Mouse (Mus musculus): ENCODE results near the gene Ankrd23.

Ankrd23 gene

GRCm38 (mm10) chr1:36545845-36546600 is 9.3 kb upstream of the Ankrd23 start:
- no peak for DNase-seq (ENCODE audit: low spot score in 2 of 2)

DNA sequence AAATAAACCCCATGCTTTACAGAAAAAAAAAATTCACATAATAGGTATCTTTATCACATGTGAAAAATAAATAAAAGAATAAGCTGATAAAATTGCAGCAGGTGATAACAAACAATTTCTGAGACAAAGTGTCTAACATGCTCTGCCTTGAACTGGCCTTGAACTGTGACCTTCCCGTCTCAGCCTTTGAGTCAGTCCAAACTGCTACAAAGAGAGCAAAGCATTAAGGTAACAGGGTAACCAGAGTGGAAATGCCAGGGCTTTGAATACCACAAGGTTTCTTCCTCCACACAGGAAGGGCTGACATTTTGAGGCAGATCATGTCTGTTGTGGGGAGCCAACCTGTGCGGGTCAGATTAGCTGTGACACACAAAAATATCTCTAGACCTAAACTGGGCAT is 8.7 kb upstream of the Ankrd23 start:
- no peak for DNase-seq (ENCODE audit: low spot score in 2 of 2)

- DNase-seq (ENCODE audit: low spot score in 2 of 2): no peak
These were observed 6.2 kb upstream of the Ankrd23 start for GRCm38 (mm10) chr1:36542925-36543324.

- DNase-seq (ENCODE audit: low spot score in 2 of 2): no peak
These were observed 5.2 kb upstream of the Ankrd23 start for GRCm38 (mm10) chr1:36541844-36542243.

DNA sequence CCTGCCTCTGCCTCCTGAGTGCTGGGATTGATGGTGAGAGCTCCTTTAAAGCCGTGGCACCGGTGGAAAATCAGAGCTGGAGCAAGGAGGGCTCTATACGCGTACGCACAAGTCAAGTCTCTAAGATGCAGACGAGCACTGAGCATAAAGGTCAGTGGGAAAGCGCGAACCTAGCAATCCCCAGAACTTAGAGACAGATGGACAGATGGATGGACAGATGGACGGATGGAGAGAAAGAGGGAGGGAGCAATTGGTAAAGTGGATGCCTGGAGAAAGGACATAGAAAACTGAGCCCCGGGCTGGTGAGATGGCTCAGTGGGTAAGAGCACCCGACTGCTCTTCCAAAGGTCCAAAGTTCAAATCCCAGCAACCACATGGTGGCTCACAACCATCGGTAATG is 4.1 kb upstream of the Ankrd23 start:
- no peak for DNase-seq (ENCODE audit: low spot score in 2 of 2)

DNA sequence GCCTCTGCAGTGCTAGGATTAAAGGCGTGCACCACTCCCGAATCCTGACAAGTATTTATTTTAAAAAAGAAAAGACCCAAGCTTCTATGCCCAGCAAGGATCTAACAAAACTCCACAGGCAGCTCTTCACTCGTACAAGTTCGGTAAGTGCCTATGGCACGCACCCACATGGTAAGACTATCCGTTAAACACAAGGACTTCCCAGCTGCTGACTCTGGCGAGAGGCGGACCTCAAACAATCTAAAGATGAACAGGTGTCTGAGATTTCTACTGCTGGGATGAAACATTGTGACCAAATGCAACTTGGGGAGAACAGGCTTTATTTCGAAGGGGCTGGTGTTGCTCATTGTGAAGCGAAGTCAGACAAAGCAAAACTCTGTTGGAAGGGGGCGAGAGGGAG is 3.4 kb upstream of the Ankrd23 start:
- DNase-seq (ENCODE audit: low spot score in 2 of 2): no peak

DNA sequence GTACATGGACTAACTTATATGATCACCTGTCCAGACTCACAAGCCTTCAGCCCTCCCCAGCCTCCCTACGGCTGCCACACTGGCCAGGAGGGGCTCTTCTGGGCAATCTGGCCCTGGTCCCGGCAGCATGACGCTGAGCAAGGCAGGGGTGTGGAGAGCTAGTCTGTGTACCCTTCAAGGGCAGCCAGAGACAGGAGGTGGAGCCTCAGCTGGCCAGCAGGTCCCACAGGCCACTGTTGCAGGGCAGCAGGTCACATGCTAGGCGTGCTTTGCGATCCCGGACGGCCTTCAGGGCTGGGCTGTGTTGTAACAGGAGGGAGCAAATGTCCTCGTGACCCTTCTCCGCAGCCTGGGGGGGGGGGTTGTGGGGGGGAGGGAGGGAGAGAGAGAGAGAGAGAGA is 2.5 kb upstream of the Ankrd23 start, which contains the start of gene Gm42417:
Gene Gm42417 (minus strand): TSS at position 244 of the 400 bp plus-strand sequence.
- DNase-seq (ENCODE audit: low spot score in 2 of 2): peak in 1 of 2 experiments; percentile 65

DNA sequence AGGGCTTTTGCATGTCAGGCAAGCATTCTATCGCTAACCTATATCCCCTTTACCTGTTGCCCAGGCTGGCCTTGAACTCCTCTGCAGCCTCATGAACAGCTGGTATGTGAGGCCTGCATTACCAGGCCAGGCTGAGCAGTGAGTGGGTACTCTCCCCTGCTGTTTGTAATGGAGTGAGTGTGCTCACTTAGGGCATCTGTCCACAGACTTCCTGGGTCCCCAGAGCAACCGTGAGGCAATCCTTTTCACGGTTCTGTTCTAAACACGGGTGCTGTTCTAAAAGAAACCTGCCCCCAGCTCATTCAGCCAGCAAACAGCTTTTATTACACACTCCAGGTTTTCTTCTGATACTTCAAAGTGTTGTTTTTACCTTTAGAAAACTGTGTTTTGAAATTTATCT is 2.0 kb upstream of the Ankrd23 start:
- DNase-seq (ENCODE audit: low spot score in 2 of 2): no peak

GRCm38 (mm10) chr1:36536397-36536728 is 320 bp downstream of the Ankrd23 start:
- no peak for DNase-seq (ENCODE audit: low spot score in 2 of 2)

DNA sequence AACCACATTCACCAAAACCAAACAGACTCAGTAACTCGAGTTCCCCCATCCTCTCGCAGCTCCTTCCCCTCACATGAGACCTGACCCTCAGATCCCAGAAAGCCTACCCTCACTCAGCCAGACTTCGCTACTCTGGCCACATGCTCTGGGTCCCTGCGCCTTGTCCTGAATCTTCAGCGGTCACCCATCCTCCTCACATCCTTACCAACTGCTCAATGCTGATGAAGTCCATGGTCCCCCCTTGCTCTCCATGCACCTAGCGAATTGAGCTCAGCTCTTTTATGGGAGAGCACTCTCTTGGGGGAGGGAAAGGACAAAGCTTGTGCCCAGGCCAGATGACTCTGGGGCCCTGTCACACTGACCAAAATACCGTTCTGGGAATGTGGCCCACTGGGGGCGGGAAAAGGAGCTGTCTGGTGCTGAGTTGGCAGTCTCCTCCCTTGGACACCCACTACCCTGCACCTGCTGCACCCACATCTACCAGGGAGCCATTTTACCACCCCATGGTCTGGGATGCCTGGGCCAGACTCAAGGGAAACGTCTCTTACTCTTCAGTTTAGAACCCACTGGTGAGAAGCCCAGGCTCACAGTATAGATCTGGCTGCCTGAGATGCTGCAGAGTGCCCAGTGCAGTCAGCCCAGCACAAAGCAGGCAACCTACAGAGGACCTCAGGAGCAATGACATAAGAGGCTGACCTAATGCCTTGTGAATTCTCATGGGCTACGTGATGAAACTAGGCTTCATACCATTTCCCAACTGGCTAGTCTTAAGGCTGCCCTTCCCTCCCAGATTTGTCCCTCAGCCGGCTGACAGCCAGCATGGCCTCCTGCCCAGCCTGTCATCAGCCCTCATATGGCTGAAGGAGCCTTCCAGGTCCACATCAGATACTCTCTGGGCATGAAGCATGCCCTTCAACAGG is 946 bp downstream of the Ankrd23 start:
- DNase-seq (ENCODE audit: low spot score in 2 of 2): peak in 1 of 2 experiments; percentile 66

- no peak for DNase-seq (ENCODE audit: low spot score in 2 of 2)
These were observed 2.1 kb downstream of the Ankrd23 start for GRCm38 (mm10) chr1:36534595-36535058.

DNA sequence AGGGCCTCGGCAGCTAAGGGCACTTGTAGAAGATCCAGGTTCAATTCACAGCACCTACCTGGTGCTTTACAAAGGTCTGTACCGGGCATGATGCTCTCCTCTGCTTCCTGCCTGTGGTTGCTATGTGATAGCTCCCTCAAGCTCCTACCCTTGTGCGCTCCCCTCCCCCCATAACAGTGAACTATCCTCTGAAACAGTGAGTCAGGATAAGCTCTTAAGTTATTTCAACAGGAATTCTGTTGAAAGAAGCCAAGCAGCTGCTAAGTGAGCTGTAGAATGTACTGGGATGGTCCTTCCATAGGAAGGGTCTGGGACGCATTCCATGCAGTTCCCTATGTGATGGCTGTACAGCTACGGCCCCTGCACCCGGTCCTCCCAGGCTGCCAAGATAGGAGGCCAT is 3.1 kb downstream of the Ankrd23 start:
- no peak for DNase-seq (ENCODE audit: low spot score in 2 of 2)

- no peak for DNase-seq (ENCODE audit: low spot score in 2 of 2)
These were observed 5.2 kb downstream of the Ankrd23 start for GRCm38 (mm10) chr1:36531461-36531860.

GRCm38 (mm10) chr1:36530962-36531361 is 5.7 kb downstream of the Ankrd23 start:
- DNase-seq (ENCODE audit: low spot score in 2 of 2): no peak

DNA sequence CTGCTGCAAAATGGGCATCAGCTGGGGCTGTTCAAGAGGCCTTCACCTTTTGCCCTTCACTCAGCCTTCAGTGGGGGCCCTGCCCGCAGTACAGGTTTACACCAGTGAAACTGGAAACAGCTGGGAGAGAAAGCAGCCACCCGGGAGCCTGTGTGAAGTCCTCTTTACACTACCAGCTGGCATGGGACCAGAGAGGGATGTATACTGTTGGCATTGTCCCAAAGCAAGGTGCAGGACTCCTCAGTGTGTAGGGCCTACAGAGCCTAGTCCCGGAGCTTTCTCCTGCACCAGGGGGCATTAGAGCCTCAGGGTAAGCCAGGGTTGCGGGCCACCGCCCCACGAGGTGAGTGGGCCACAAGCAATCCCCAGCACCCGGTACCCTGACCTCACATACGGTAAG is 6.2 kb downstream of the Ankrd23 start:
- DNase-seq (ENCODE audit: low spot score in 2 of 2): no peak

- DNase-seq (ENCODE audit: low spot score in 2 of 2): no peak
These were observed 6.8 kb downstream of the Ankrd23 start for GRCm38 (mm10) chr1:36529875-36530274.

DNA sequence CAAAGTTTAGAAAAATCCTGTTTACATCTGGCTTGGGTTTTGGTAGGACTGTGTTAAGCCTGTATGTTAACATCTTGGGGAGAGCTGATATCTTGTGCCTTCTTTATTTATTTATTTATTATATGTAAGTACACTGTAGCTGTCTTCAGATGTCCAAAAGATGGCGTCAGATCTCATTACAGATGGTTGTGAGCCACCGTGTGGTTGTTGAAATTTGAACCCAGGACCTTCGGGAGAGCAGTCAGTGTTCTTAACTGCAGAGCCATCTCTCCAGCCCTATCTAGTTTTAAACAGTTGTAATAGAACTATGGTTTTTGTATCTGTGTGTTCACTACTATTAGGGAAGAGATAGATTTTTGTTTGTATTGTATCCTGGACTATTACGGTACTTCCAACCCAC is 7.4 kb downstream of the Ankrd23 start:
- no peak for DNase-seq (ENCODE audit: low spot score in 2 of 2)

DNA sequence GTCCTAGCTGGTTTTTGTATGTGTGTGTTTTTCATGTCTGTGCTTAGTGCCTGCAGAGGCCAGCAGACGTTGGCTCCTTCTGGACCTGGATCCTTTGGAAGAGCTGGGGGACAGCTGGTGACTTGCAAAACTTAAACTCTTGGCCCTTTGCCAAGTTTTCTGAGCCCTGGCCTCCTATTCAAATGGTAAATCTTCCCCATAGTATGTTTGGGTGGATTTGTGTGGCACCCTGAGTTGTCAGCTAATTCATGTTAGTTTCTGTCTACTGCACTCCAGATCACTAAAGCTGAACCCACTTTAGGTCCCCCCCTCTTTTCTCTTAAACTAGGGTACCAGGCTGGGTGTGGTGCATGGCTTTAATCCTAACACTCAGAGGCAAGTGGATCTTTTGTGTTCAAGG is 8.3 kb downstream of the Ankrd23 start:
- DNase-seq (ENCODE audit: low spot score in 2 of 2): no peak

GRCm38 (mm10) chr1:36526903-36527302 is 9.8 kb downstream of the Ankrd23 start:
- no peak for DNase-seq (ENCODE audit: low spot score in 2 of 2)

DNA sequence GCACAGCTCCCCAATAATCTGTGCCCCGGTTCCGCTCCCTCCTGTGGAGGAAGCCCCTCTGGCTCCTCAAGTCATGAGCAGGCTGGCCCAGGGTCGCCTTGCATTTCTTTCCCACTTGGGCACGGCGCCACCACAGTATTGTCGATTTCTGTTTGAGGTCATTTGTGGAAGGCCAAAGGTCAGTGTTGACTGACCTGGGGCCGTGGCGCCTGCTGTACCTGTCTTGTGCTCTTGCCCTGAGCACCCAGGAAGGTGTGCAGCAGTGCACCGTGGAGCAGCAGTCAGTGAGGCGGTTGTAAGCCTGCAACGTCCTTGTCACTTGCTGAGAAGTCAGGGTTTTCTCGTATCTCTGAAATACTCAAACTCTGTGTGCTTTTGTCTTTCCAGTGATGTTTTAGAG is 10.9 kb downstream of the Ankrd23 start:
- DNase-seq (ENCODE audit: low spot score in 2 of 2): no peak

- DNase-seq (ENCODE audit: low spot score in 2 of 2): no peak
These were observed 12.6 kb downstream of the Ankrd23 start for GRCm38 (mm10) chr1:36524058-36524457.

DNA sequence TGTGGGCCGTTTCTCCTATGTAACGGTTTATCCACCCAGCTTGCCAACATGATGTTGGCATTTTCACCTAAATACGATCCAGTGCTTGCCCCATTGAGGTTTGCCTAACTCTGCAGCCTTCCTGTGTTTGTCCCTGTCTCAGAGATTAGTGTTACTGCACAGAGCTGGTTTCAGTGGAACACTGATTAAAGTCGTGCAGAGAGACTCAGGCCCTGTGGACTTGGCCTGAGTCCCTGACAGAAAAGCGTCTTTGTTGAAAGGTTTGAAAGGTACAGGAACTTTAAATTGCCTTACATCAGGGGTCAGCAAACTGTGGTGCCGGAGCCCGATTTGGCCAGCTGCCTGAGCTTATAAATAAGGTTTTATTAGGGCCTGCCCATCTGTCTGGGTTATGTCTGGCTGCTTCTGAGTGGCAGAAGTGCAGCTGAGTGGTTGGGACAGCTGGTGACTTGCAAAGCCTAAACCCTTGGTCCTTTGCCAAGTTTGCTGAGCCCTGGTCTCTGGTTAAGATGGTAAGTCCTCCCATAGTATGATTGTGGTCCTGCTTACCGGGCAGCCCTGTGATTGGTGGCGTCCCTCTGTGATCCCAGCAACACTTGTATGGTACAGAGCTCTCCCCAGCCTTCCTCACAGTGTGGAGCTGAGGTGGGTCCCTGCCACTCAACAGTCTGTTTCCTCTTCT is 13.2 kb downstream of the Ankrd23 start:
- DNase-seq (ENCODE audit: low spot score in 2 of 2): no peak
